Mouse (Mus musculus) cerebellum, postnatal 14 days (tissue): ENCODE data around the gene Eepd1.
"Not testable (repeated sequence)": the region's sequence is repeated elsewhere in the genome, so short reads cannot be mapped to it uniquely, and the experiment has no call there.

Source experiments
- DNase-seq, 2 experiments: peaks; one replicate each; pipeline ENCODE4 v3.0.0; 2021; ENCODE audit warnings: mixed read lengths in 2 of 2

Gene Eepd1

GRCm38 (mm10) chr9:25481344-25482095 is at the start of gene Eepd1:
Eepd1 (plus strand) TSS chr9:25481547.
- peak; percentile 97 for DNase-seq

DNA sequence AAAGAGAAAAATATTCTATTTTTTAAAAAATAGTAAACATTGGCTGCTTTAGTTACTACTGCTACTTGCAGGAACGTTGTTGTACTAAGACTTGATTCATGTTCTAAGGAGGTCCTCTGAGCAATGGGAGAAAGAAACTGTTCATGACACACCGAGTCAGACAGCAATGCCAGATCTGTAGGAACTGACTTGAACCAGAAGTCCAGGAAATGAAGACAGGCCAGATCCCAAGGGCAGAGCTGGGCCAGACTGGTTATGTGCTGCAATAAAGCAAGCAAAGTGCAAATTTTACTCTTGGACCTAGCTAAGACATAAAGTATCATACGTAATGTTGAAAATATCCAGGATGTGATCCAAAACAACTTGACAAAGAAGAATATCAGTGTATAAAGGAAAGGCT is 42.5 kb upstream of the Eepd1 start:
- DNase-seq = no peak

- DNase-seq = not testable (repeated sequence)
Measured at GRCm38 (mm10) chr9:25440046-25440445, 41.3 kb upstream of the Eepd1 start.

- DNase-seq = no peak
Measured at GRCm38 (mm10) chr9:25442041-25442440, 39.3 kb upstream of the Eepd1 start.

DNA sequence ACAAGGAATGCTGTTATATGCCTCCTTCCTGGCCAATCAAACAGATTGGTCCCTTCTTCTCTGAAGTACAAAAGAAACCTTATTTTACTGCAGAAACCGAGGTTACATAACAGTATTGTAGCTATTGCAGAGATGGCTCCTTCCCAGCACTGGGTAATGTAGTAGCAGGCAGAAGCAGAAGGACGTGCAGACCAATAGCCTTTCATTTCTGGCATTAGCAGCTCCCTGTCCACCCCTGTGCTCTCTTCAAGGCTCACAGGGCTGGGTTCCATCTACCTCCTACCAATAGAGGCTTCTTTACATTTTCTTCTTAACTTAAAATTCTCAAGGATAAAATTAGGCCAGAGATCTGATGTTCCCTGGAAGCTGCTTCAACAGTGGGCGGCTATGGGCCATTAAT is 38.3 kb upstream of the Eepd1 start:
- no peak for DNase-seq

DNA sequence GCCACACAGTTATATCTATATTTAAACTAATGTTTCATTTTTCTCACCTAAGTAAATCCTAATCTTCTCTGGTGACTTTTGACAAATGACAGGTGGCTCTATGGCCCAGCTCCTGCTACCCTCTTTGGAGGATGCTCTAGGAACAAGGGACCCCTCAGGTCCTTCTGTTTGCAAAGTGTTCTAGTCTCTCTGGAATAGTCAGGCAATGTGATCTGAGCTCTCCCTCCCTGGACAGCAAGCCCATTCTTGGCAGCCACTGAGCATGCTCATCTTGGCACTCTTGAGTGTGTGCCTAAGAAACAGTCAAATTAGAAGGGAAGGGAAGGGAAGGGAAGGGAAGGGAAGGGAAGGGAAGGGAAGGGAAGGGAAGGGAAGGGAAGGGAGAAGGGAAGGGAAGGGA is 37.8 kb upstream of the Eepd1 start:
- DNase-seq = no peak

DNA sequence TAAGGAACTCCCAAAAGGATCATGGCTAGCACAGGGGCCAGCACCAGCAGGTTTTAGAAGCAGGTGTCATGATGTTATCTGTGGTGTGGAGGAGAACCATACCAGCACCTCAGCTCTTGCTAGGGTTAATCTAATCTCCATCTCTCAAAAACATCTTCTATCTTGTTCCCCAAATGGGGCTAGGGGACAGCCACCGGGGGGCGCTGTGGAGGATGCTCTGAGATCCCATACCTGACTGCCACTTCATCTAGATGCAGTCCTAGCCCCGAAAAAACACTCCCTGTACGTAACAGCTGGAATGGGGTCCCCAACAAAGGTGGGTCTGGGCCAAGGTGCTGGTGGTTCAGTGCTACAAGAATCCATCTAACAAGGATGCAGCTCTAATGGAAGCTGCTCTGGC is 31.0 kb upstream of the Eepd1 start:
- DNase-seq = peak in 1 of 2 experiments; percentile 9

GRCm38 (mm10) chr9:25455027-25455426 is 26.3 kb upstream of the Eepd1 start:
- DNase-seq = no peak

GRCm38 (mm10) chr9:25460835-25461555 is 20.4 kb upstream of the Eepd1 start:
- no peak for DNase-seq

DNA sequence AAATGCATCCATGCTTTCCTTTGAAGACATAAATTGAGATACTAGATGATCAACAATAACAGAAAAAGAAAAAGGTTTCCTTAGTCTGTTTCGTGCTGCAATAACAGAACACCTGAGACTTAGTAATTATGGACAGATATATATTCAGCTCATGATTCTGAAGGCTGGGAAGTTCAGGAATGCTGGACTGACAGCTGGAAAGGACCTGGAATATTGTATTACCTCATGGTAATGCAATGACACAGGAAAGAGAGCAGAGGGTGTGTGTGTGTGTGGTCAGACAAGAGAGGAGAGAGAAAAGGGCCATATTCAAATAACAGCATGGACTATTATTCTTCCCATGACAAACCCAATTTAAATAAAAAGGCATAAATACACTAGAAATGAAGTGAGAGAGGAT is 17.0 kb upstream of the Eepd1 start:
- no peak for DNase-seq

DNA sequence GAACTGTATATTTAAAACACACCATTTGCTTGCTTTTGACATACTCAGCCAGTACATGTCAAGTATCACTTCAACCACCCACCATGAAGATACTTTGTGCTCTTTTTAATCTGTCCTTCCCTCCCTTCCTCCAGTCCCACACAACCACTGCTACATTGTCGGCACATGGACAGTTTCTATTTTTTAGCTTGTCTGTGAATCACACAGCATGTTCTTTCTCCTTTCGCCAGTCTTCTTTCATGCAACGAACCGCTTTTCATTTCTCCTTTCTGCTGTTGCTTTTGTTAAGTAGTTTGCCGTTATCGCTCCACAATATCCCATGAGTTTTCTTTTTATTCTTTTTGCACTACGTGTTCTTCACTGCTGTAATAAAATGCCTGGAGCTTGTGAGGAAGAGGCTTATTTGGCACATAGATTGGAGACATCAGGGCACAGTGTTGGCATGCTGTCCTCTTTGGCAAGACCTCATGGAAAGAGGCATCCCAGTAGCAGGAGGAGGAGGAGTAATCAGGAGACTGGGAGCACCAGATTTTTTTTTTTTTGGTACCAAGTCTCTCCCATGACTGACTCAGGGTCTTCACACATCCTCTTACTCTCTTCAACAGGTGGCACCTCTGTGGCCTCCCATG is 1.8 kb upstream of the Eepd1 start:
- no peak for DNase-seq

DNA sequence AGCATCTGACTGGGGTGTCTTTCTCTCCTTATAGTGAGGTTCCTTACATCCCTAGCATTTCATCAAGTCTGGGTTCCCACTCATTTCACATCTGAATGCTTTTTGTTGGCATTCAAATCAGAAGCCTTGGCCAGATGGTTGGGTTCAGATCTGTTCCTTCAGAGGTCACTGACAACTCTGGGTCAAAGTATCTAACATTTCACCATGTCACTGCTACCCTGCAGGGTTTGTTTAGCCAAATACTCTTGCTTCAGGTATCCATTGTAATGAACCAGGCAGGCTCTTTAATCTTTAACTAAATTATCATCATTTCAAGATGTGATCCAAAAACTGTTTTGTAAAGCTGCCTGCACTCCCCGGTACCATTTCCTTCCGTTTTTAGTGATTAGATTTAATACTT is 671 bp upstream of the Eepd1 start:
- no peak for DNase-seq

GRCm38 (mm10) chr9:25482322-25482998 is 1.1 kb downstream of the Eepd1 start:
- no peak for DNase-seq

GRCm38 (mm10) chr9:25482999-25483347 is 1.6 kb downstream of the Eepd1 start:
- DNase-seq = no peak

- DNase-seq = no peak
Measured at GRCm38 (mm10) chr9:25483931-25484618, 2.7 kb downstream of the Eepd1 start.

- no peak for DNase-seq
Measured at GRCm38 (mm10) chr9:25484619-25484986, 3.3 kb downstream of the Eepd1 start.

- no peak for DNase-seq
Measured at GRCm38 (mm10) chr9:25485006-25485405, 3.7 kb downstream of the Eepd1 start.

GRCm38 (mm10) chr9:25485406-25485805 is 4.1 kb downstream of the Eepd1 start:
- no peak for DNase-seq

DNA sequence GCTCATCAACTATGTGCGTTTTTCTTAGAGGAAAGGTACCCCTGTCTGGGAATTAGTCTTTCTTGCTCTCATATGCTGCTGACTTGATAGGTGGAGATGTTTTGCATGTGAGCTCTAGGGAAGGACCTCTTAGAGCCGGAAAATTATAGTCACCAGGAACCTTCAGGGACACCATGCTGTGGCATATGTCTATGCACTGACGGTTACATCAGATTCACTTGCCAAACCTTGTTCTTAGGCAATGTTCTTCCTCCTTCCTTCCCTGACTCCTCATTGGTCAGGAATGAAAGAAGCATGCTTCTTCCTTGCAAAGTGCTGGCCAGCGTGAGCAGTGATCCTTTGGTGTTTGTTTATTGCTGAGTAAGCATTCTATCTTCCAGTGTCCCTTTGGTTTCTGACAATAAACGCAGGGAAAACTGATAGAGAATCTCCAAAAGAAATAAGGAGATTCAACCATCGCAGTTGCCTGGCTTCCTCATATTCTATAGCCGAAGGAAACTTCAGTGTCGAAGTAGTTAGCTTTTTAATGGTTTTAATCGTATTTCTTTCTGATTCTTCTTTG is 5.0 kb downstream of the Eepd1 start:
- DNase-seq = no peak

DNA sequence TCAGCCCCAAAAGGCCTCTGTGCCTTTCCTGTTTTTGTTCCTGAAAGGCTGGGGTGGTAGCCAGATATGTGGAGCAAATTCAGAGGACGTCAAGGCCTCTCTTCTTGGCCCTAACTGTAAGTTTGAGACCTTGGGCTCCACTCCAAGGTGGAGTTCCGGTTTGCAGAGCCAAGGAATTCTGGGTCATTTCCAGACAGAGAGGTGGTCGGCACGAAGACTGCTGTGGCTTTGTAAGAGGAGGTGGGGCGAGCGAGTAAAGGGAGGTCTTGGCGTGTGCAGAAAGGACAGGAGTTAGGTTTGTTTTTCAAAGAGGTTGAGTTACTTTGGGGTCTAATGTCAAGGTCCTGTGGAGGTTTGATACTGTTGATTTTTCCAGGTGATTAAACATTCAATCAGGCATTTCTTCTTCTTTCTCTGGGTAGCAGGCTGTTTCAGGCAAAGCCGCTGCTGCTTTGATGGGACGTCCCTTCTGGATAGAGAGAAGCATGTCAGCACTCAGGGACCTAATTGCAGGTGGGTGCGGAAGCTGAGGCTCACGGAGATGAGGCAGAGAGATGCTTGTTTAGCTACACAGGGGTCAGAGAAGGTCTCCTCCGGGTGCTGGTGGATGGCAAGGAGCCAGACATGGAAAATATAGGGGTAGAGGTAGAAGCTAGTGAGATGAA is 6.2 kb downstream of the Eepd1 start:
- peak; percentile 60 to 68 for DNase-seq

DNA sequence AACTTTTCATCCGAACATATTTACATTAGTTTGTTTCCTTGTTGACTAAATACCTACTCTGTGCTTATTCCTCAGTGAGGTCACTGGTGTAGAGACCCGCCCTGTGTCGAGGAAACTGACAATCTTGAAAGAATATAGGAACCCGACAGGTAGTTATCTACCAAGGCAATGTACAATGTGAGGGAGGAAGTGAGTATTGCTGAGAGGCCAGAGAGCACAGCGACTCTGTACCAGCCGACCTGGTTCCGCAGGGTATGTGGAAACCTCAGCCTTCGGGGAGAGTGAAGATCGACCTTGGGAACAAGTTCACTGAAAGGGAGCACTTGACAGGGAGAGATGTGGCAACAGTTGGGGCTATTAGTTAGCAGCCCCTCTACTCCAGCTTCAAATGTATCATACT is 7.2 kb downstream of the Eepd1 start:
- peak in 1 of 2 experiments; percentile 1 for DNase-seq
